Mouse (Mus musculus) embryonic facial prominence, embryonic 14.5 days (tissue): ENCODE measurements around the gene Gm20521. TPM values are rescaled to one million over a fixed set of nuclear protein-coding genes. Genes with fewer than 3 reads are reported as not detected.

Experiments
- ATAC-seq: fragments of 200-750 bp; cut with Nextera tagmentation; 2 replicates; pipeline ENCODE4 v1.8.0; 2017; ENCODE audit warnings: low read depth, moderate number of reproducible peaks, moderate TSS enrichment
- DNase-seq: peaks from one replicate; pipeline ENCODE4 v3.0.0-alpha.2; 2015; ENCODE audit warnings: low spot score
- H3K27ac ChIP-seq: fragments of 300-500 bp; sonication (generic); replicated peaks from 2 replicates; pipeline ENCODE4 v1.5.1; 2014; ENCODE audit warnings: low read depth, mild to moderate bottlenecking, low read length, moderate library complexity
- H3K27me3 ChIP-seq: fragments of 300-500 bp; sonication (generic); replicated peaks from 2 replicates; pipeline ENCODE4 v1.6.1; 2014; ENCODE audit warnings: low read length; ENCODE audit not compliant: control insufficient read depth, insufficient read depth
- H3K36me3 ChIP-seq: fragments of 300-500 bp; sonication (generic); 2 replicates; pipeline ENCODE4 v1.6.1; 2014; ENCODE audit warnings: low read length, mixed read lengths; ENCODE audit not compliant: control insufficient read depth, insufficient read depth
- H3K4me1 ChIP-seq: fragments of 300-500 bp; sonication (generic); 2 replicates; pipeline ENCODE4 v1.6.1; 2014; ENCODE audit warnings: antibody characterized with exemption, low read length; ENCODE audit not compliant: control insufficient read depth, insufficient read depth
- H3K4me2 ChIP-seq: fragments of 300-500 bp; sonication (generic); 2 replicates; pipeline ENCODE4 v1.6.1; 2014; ENCODE audit warnings: low read depth, mild to moderate bottlenecking, low read length, moderate library complexity, mixed read lengths
- H3K4me3 ChIP-seq: fragments of 300-500 bp; sonication (generic); 2 replicates; pipeline ENCODE4 v1.5.1; 2014; ENCODE audit warnings: low read depth, mild to moderate bottlenecking, low read length
- H3K9ac ChIP-seq: fragments of 300-500 bp; sonication (generic); 2 replicates; pipeline ENCODE4 v1.6.1; 2014; ENCODE audit warnings: low read depth, mild to moderate bottlenecking, low read length, moderate library complexity, mixed read lengths
- H3K9me3 ChIP-seq: fragments of 300-500 bp; sonication (generic); 2 replicates; pipeline ENCODE4 v1.6.1; 2016; ENCODE audit warnings: low read length; ENCODE audit not compliant: control insufficient read depth
- WGBS: fragments of 180-500 bp; shearing (Covaris S2); extraction: QIAGEN DNeasy Blood & Tissue Kit; methylation state at CpG from one replicate; pipeline ENCODE4 v1.1.7; 2014; 5-methylcytosine and 5-hydroxymethylcytosine counted together
- polyA plus RNA-seq: library from polyadenylated mRNA; unstranded; fragments of >200 nt; fragmentation: Nextera tagmentation; extraction: Ambion mirVana; gene quantifications from 2 replicates; pipeline ENCODE4 v1.2.1, GENCODE M21; 2014

Gene Gm20521
- polyA plus RNA-seq: not detected in 2 replicates

DNA sequence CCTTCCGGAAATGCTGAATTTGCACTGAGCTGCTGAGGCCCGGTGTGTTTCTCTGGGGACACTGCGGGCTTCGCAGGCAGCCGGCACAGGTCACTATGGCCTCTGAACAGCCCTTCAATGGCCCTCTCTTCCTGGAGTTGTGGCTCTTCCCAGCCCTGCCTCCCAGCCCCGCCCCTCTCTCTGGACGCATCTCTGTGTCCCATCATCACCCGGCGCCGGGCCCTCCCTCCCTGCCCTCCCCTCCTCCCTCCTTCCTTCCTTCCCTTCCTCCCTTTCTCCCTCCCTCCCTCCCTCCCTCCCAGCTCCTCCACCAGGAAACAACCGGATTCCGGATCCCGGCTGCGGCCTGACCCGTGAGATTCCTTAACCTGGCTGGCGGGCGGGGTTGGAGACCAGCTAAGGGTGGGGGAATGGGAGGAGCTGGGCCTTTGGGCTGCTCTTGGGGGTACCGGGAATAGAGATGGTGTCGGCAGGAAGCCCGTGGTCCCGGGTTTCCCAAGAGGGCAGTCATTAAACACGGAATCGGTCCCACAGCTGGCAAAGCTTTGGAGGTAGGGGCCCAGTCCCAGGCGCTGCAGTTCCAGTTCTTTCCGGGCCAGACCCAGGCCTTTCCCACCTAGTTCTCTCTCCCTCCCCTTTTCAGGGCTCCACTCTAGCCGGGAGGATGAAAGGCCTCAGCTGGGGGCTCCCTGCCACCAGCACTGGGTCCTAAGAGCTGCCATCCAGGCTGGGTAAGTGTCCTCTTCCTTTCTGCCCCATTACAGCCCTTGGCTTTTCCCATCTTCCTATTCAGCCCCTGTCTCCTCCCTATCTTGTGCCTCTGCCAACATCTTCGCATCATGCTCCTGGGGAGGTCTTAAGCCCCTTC is at the start of gene Gm20521, which contains the start of gene Bcl2l2:
TSS of gene Gm20521 (plus strand) at position 288 of the 868 bp plus-strand sequence.
TSS of gene Bcl2l2 (plus strand) at position 224 of the 868 bp plus-strand sequence.
- no peaks in the 10 kb centered on the region for H3K9me3 ChIP-seq
- ATAC-seq (peak; percentile 89), DNase-seq (peak; percentile 92)
- peaks cover 7% of the 10 kb centered on the region for H3K27me3 ChIP-seq
- peak within 1 kb of the TSS; percentile 68 for H3K4me3 ChIP-seq
- peak within 1 kb of the TSS; percentile 91 for H3K9ac ChIP-seq
- peak within 1 kb of the TSS; percentile 82 for H3K4me2 ChIP-seq
- H3K4me1 ChIP-seq: peaks cover 8% of the 10 kb centered on the region
- H3K36me3 ChIP-seq: peaks cover 22% of the 10 kb centered on the region
- H3K27ac ChIP-seq: peak within 1 kb of the TSS; percentile 95
- under 1% methylated on average over 24 of the region's 27 CpGs for WGBS

DNA sequence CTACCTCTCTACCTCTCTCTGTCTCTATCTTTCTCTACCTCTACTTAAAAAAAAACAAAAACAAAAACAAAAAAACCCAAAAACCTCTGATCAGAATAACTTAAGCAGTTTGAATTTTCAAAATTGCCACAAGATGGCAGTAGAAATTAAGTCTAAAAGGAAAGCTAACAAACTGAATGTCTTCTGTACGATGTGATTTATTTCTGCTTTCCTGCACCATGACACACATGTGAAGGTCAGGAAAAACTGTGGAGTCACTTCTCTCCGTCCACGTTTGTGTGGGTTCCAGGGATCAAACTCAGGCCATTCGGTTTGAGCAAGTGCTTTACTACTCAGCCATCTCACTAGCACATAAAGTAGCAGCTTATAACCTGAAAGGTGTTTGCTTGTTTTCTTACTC is 39.8 kb upstream of the Gm20521 start:
- no peak overlapping the region for H3K4me3 ChIP-seq
- H3K9me3 ChIP-seq: no peaks in the 10 kb centered on the region
- no peak; the same call in 1 of the 2 replicates for ATAC-seq
- no peak overlapping the region for H3K9ac ChIP-seq
- H3K36me3 ChIP-seq: no peaks in the 10 kb centered on the region
- H3K4me2 ChIP-seq: no peak overlapping the region
- no peaks in the 10 kb centered on the region for H3K27me3 ChIP-seq
- no peaks in the 10 kb centered on the region for H3K4me1 ChIP-seq
- peak; percentile 76 for DNase-seq
- no peak overlapping the region for H3K27ac ChIP-seq
- WGBS: 3% methylated on average over 4 of the region's 4 CpGs

GRCm38 (mm10) chr14:54855726-54856125 is 27.5 kb upstream of the Gm20521 start:
- no peaks in the 10 kb centered on the region for H3K9me3 ChIP-seq
- ATAC-seq (no peak), DNase-seq (no peak)
- 94% methylated on average over 3 of the region's 3 CpGs for WGBS
- peaks cover 31% of the 10 kb centered on the region for H3K36me3 ChIP-seq
- H3K4me2 ChIP-seq: no peak overlapping the region
- no peaks in the 10 kb centered on the region for H3K4me1 ChIP-seq
- no peaks in the 10 kb centered on the region for H3K27me3 ChIP-seq
- H3K27ac ChIP-seq: no peak overlapping the region
- no peak overlapping the region for H3K4me3 ChIP-seq
- H3K9ac ChIP-seq: no peak overlapping the region

DNA sequence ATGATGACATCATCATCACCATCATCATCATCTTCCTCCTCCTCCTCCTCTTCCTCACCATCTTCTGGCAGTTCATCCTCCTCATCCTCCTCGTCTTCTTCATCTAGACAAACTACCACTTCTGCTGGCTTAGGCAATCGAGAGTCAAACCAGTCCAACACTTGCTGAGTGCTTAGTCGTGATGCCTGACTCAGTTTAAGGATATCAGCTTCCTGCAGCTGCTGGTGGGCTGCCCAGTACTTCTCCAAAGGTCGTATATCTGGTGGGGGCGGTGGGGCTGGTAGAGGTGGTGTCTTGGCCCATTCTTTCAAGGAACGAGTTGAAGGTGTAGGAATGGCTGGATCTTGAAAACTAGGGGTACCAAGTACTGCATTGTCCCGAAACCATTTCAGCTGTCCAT is 26.5 kb upstream of the Gm20521 start:
- Histone ChIP-seq H3K9ac (no peak overlapping the region), H3K4me1 (no peaks in the 10 kb centered on the region), H3K9me3 (no peaks in the 10 kb centered on the region), H3K36me3 (peaks cover 31% of the 10 kb centered on the region), H3K27me3 (no peaks in the 10 kb centered on the region), H3K4me2 (no peak overlapping the region), H3K27ac (no peak overlapping the region), H3K4me3 (no peak overlapping the region)
- DNase-seq: no peak
- 84% methylated on average over 7 of the region's 7 CpGs for WGBS
- ATAC-seq: no peak

DNA sequence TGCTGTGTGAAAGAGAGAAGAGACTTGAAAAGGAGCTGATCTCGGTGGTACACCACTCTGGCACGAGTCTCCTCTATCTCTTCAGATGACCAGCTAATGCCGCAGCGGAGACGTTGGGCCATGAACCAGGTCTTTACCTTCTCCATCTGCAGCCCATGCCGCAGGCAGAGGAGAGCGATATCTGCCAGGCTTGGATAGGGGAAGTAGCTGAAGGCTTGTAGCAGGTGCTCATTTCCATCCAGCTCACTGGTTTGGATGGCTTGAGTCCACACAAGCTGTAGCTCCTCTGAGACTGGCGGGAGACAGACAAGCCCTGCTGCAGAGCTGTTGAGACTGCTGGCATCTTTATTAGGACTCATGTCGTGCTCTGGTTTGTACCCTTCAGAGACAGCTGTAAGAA is 25.4 kb upstream of the Gm20521 start:
- ATAC-seq: no peak
- WGBS: 91% methylated on average over 9 of the region's 9 CpGs

DNA sequence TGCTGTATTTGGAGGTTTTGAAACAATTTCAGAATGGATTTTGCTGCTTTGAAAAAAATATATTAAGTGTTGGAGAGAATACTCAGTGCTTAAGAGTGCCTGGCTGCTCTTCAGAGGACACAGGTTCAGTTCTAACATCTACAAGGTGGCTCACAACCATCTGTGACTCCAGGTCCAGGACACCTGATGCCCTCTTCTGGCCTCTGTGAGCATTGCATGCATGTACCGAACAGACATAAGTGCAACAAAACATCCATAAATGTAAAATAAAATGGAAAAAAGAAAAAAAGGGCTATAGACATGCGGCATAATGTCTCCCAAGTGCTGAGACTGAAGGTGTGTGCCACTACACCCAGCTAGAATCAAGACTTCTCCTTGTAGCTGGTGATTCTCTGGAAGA is 22.7 kb upstream of the Gm20521 start:
- Histone ChIP-seq H3K27me3 (no peaks in the 10 kb centered on the region), H3K9ac (no peak overlapping the region), H3K27ac (no peak overlapping the region), H3K4me2 (no peak overlapping the region), H3K4me1 (no peaks in the 10 kb centered on the region), H3K9me3 (no peaks in the 10 kb centered on the region), H3K4me3 (no peak overlapping the region), H3K36me3 (peaks cover 24% of the 10 kb centered on the region)
- peak; percentile 31 for DNase-seq
- 45% methylated on average over 2 of the region's 2 CpGs for WGBS
- no peak for ATAC-seq

More for the DNA sequence above, 25.4 kb upstream of the Gm20521 start:
- H3K4me2 ChIP-seq: no peak overlapping the region
- no peaks in the 10 kb centered on the region for H3K27me3 ChIP-seq
- H3K4me3 ChIP-seq: no peak overlapping the region
- no peak overlapping the region for H3K27ac ChIP-seq
- H3K9ac ChIP-seq: no peak overlapping the region
- H3K4me1 ChIP-seq: no peaks in the 10 kb centered on the region
- peak; percentile 10 for DNase-seq
- H3K9me3 ChIP-seq: no peaks in the 10 kb centered on the region
- H3K36me3 ChIP-seq: peaks cover 31% of the 10 kb centered on the region

DNA sequence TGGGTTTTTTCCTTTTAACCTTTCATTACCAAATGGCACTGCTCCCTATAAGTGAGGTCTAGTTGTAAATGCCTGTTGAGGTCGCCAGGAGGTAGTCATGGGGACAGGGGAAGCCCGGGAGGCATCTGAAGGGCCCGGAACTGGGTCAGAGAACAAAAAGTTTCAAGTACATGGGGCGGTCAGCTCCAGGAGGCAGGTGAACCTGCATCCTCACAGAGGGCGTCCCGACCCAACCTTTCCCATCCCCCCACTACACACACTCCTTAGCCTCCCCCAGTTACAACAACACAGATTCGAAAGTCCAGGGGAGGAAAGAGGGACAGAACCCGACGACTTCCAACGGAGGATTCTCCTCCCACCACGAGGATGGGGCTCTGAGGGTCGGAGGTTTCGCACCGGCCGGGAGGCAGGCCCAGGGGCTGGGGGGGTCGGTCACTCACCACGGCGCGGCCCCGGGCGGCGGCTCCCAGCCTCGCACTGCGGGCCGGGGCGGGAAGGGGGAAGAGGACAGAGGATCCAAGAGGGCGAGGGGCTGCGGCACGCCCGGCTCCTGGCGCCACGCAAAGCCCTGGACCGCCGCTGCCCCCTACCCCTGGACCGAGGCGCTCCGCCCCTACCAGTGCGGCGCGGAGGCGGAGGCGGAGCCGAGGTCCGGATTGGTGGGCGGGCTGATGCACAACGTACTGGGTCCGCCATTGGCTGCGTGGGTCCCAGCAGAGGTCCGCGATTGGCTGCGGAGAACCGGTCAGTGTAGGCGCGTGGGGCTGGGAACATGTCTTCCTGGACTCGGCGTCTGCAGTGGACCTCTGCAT is 19.5 kb upstream of the Gm20521 start:
- peak overlapping the region; percentile 93 for H3K9ac ChIP-seq
- no peaks in the 10 kb centered on the region for H3K36me3 ChIP-seq
- H3K27ac ChIP-seq: peak overlapping the region; percentile 63
- peak; percentile 96 for DNase-seq
- H3K9me3 ChIP-seq: no peaks in the 10 kb centered on the region
- no peaks in the 10 kb centered on the region for H3K4me1 ChIP-seq
- WGBS: under 1% methylated on average over 33 of the region's 56 CpGs
- H3K4me3 ChIP-seq: peak overlapping the region; percentile 95
- peak overlapping the region; percentile 89 for H3K4me2 ChIP-seq
- no peaks in the 10 kb centered on the region for H3K27me3 ChIP-seq
- ATAC-seq: peak; percentile 100

DNA sequence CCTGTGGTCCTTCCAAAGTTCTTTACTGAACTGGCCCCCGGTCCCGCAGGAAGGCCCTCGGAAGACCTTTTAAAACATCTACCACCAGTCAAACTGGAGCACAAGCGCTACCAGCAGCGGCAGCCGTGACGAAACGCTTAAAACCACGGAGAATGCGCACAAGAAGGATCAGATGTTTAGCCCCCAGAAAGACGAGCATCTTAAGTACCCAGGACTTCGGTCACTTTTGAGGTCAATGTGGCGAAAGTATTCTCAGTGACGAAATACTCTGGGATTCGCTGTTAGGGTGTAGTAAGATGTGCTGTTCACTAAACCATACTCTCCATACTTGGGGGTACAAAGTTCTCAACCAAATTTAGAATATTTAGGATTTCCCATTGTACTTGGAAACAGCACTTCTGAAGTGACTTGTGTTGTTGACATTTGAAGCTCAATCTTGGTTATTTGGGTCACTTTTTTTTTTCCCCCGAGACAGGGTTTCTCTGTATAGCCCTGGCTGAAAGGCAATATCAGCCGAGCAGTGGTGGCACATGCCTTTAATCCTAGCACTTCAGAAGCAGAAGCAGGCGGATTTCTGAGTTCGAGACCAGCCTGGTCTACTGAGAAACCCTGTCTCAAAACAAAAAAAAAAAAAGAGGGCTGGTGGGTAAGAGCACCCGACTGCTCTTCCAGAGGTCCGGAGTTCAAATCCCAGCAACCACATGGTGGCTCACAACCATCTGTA is 18.8 kb upstream of the Gm20521 start:
- peak overlapping the region; percentile 89 for H3K4me2 ChIP-seq
- H3K4me1 ChIP-seq: no peaks in the 10 kb centered on the region
- no peaks in the 10 kb centered on the region for H3K9me3 ChIP-seq
- H3K9ac ChIP-seq: peak overlapping the region; percentile 93
- 15% methylated on average over 21 of the region's 21 CpGs for WGBS
- H3K36me3 ChIP-seq: no peaks in the 10 kb centered on the region
- ATAC-seq: no peak
- H3K27me3 ChIP-seq: no peaks in the 10 kb centered on the region
- peak overlapping the region; percentile 95 for H3K4me3 ChIP-seq
- peak overlapping the region; percentile 39; the same call in 1 of the 2 replicates for H3K27ac ChIP-seq
- DNase-seq: no peak
